Mouse (Mus musculus): ENCODE measurements around the gene Rap1a.

Gene Rap1a

GRCm38 (mm10) chr3:105763132-105763851 is 37.8 kb downstream of the Rap1a start:
- no peak for DNase-seq (ENCODE audit: low read depth, low spot score)

DNA sequence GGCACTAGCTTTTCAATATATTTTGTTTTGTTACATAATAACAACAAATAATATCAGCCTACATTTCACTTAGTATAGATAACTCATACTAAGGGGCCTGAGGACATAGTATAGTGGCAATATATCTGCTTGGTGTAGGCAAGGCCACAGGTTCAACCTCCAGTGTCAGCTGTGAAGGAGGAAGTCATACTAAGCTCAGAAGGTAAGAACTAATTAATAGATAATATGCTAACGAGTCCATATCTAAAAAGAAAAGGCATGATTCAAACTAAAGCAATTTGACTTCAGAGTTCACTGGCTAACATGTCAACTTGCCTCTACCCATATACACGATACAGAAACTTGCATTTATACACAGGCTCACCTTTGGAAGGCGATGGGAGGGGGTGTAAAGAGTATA is 41.1 kb downstream of the Rap1a start:
- no peak for DNase-seq (ENCODE audit: low read depth, low spot score)

- no peak for DNase-seq (ENCODE audit: low read depth, low spot score)
Observed at GRCm38 (mm10) chr3:105758658-105759057, 42.5 kb downstream of the Rap1a start.

GRCm38 (mm10) chr3:105758098-105758497 is 43.0 kb downstream of the Rap1a start:
- DNase-seq (ENCODE audit: low read depth, low spot score): no peak

GRCm38 (mm10) chr3:105757323-105758083 is 43.6 kb downstream of the Rap1a start:
- DNase-seq (ENCODE audit: low read depth, low spot score): no peak

GRCm38 (mm10) chr3:105756505-105756904 is 44.6 kb downstream of the Rap1a start:
- DNase-seq (ENCODE audit: low read depth, low spot score): no peak

- no peak for DNase-seq (ENCODE audit: low read depth, low spot score)
Observed at GRCm38 (mm10) chr3:105755123-105755522, 46.0 kb downstream of the Rap1a start.

GRCm38 (mm10) chr3:105754184-105754583 is 47.0 kb downstream of the Rap1a start:
- DNase-seq (ENCODE audit: low read depth, low spot score): no peak

GRCm38 (mm10) chr3:105750810-105751209 is 50.3 kb downstream of the Rap1a start:
- no peak for DNase-seq (ENCODE audit: low read depth, low spot score)

DNA sequence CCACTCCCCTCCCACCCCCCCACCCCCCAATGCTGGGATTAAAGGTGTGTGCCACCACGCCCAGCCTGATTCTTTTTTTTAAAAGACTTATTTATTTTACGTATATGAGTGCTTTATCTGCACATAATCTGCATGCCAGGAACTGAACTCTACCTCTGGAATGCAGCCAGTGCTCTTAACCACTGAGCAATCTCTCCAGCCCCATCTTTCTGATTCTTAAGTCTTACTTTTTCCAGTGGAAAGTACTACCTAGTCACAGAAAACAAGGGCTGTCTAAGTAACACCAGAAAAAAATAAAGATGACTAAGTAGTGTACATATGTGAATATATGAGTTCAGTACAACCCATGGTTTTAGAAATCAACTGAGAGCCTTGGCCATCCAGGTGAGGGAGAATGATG is 54.6 kb downstream of the Rap1a start:
- DNase-seq (ENCODE audit: low read depth, low spot score): no peak

GRCm38 (mm10) chr3:105737666-105738065 is 63.5 kb downstream of the Rap1a start:
- DNase-seq (ENCODE audit: low read depth, low spot score): no peak

- no peak for DNase-seq (ENCODE audit: low read depth, low spot score)
Observed at GRCm38 (mm10) chr3:105737070-105737469, 64.1 kb downstream of the Rap1a start.

DNA sequence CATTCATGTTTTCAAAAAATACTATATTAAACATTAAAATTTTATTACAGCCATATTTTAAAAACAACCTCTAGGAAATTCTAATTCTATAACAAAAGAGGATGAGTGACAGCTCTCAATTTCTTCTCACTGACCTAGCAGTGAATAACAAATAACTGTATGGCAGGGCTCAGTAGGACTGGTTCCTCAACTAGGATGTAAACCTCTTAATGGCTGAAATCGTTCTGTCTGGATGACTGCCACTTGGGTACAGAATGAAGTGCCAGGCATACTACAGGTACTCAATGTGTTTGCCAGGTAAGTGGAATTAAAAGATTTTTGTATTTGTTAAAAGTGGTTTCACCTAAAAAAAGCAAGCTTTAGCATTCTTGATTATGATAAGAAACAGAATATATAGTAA is 65.0 kb downstream of the Rap1a start:
- DNase-seq (ENCODE audit: low read depth, low spot score): no peak

DNA sequence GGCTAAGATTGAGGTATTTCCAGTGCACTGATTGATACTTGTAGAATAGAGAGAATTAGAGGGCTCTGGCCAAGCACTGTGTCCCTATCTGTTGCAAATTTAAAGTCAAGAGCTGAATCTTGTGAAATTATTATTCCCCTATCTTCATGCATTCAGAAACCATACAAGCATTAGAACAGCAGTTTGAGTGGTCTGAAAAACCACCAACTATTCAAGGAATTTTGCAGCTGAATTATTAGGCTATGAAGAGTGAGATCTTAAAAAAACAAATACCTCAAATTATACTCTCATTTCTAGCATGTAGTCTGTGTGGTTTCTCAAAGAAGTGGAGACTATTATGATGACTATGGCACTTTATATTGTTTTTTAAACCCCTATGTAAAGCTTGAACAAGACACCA is 65.9 kb downstream of the Rap1a start:
- DNase-seq (ENCODE audit: low read depth, low spot score): no peak

DNA sequence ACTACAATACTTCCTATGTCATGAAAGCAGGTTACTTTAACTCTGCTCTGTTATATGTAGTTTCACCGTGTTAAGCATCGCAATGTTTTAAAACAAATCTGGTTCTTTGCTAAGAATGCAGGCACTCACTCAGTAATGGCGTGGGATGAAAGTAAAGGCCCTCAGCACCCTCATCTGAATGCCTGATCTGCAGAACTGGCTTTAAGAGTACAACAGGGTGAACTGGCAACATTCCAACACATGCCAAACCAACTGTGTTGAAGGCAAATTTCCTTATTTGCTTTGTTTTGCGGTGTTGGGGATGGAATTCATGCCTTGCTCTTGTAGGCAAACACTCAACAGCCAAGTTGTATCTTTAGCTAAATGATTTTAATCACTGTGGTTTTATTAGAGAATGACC is 67.6 kb downstream of the Rap1a start:
- DNase-seq (ENCODE audit: low read depth, low spot score): no peak

- no peak for DNase-seq (ENCODE audit: low read depth, low spot score)
Observed at GRCm38 (mm10) chr3:105732360-105732759, 68.8 kb downstream of the Rap1a start.

GRCm38 (mm10) chr3:105726037-105726436 is 75.1 kb downstream of the Rap1a start:
- no peak for DNase-seq (ENCODE audit: low read depth, low spot score)

GRCm38 (mm10) chr3:105722510-105722909 is 78.6 kb downstream of the Rap1a start:
- DNase-seq (ENCODE audit: low read depth, low spot score): no peak

GRCm38 (mm10) chr3:105721681-105722201 is 79.4 kb downstream of the Rap1a start:
- DNase-seq (ENCODE audit: low read depth, low spot score): no peak

DNA sequence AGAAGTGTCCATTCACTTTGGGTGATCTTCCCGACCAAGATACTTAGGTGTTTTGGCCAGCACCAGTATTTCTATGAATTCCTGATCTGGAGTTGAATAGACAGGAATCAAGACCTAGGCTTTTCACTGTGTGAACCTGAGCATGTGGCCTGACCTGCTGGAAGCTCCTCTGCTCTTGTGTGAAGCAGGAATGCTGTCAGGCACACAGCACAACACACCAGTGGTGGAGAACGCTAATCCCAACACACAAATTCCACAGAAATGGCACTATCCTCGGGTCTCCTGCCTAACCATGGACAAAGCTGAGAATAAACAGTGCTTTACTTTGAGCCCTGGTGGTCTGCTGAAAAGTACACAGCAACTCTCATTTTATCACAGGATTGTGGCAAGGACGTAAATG is 80.6 kb downstream of the Rap1a start:
- no peak for DNase-seq (ENCODE audit: low read depth, low spot score)

- DNase-seq (ENCODE audit: low read depth, low spot score): no peak
Observed at GRCm38 (mm10) chr3:105719979-105720378, 81.2 kb downstream of the Rap1a start.

DNA sequence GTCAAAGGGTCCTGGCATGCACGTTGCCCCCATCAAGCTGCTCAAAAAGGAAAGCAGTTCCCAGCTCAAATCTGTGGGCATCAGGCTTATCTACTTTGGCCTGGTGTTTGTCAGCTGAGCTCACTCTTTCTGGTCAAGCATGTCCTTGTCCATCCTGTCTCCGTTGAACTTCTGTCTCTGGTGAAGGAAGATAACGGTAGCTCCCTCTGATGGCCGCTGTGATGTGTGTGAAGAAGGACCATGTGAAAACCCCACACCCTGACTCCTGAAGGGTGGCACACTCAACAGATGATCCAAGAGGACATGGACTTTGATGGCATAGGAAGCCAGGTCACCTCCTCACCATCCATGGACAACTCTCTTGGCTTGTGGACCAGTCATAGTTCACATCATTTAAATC is 82.4 kb downstream of the Rap1a start:
- DNase-seq (ENCODE audit: low read depth, low spot score): no peak
